Mouse (Mus musculus): ENCODE results near the gene Nab1. TPM values are rescaled to one million over a fixed set of nuclear protein-coding genes. Genes with fewer than 3 reads are reported as not detected.

Gene Nab1
- polyA plus RNA-seq, 1 experiment: 6.5 TPM

- Histone ChIP-seq H3K36me3 (ENCODE audit: control insufficient read depth, insufficient read depth, low read length) (no peaks in the 10 kb centered on the region), H3K27ac (ENCODE audit: insufficient read depth, low read depth, low read length) (no peak overlapping the region), H3K4me1 (ENCODE audit: control insufficient read depth, insufficient read depth, insufficient read length, low read length) (no peaks in the 10 kb centered on the region), H3K27me3 (ENCODE audit: control insufficient read depth, insufficient read depth, low read length) (no peaks in the 10 kb centered on the region), H3K4me3 (ENCODE audit: low read depth, low read length) (no peak overlapping the region)
- WGBS: 61% methylated on average over 5 of the region's 5 CpGs
- TF ChIP-seq CTCF (IDR thresholded peaks at IDR 0.05; ENCODE audit: extremely low read depth, insufficient read length, insufficient replicate concordance, low read depth, low read length): no peak
- TF ChIP-seq POLR2A (IDR thresholded peaks at IDR 0.05; ENCODE audit: low read depth, low read length): no peak
These were observed 24.2 kb upstream of the Nab1 start for GRCm38 (mm10) chr1:52524663-52525062.

- no peak overlapping the region for H3K4me3 ChIP-seq (ENCODE audit: low read depth, low read length)
- H3K27ac ChIP-seq (ENCODE audit: insufficient read depth, low read depth, low read length): no peak overlapping the region
- no peak for TF ChIP-seq CTCF (IDR thresholded peaks at IDR 0.05; ENCODE audit: extremely low read depth, insufficient read length, insufficient replicate concordance, low read depth, low read length)
- no peak for TF ChIP-seq POLR2A (IDR thresholded peaks at IDR 0.05; ENCODE audit: low read depth, low read length)
- 38% methylated on average over 7 of the region's 7 CpGs for WGBS
- no peaks in the 10 kb centered on the region for H3K27me3 ChIP-seq (ENCODE audit: control insufficient read depth, insufficient read depth, low read length)
- no peaks in the 10 kb centered on the region for H3K36me3 ChIP-seq (ENCODE audit: control insufficient read depth, insufficient read depth, low read length)
- no peaks in the 10 kb centered on the region for H3K4me1 ChIP-seq (ENCODE audit: control insufficient read depth, insufficient read depth, insufficient read length, low read length)
These were observed 23.7 kb upstream of the Nab1 start for GRCm38 (mm10) chr1:52524150-52524549.

GRCm38 (mm10) chr1:52521436-52521993 is 21.0 kb upstream of the Nab1 start:
- no peak for TF ChIP-seq CTCF (IDR thresholded peaks at IDR 0.05; ENCODE audit: extremely low read depth, insufficient read length, insufficient replicate concordance, low read depth, low read length)
- no peak for TF ChIP-seq POLR2A (IDR thresholded peaks at IDR 0.05; ENCODE audit: low read depth, low read length)
- no peak overlapping the region for H3K27ac ChIP-seq (ENCODE audit: insufficient read depth, low read depth, low read length)
- H3K4me3 ChIP-seq (ENCODE audit: low read depth, low read length): no peak overlapping the region
- 58% methylated on average over 8 of the region's 8 CpGs for WGBS
- no peaks in the 10 kb centered on the region for H3K4me1 ChIP-seq (ENCODE audit: control insufficient read depth, insufficient read depth, insufficient read length, low read length)
- H3K36me3 ChIP-seq (ENCODE audit: control insufficient read depth, insufficient read depth, low read length): no peaks in the 10 kb centered on the region
- no peaks in the 10 kb centered on the region for H3K27me3 ChIP-seq (ENCODE audit: control insufficient read depth, insufficient read depth, low read length)

- no peak overlapping the region for H3K4me3 ChIP-seq (ENCODE audit: low read depth, low read length)
- TF ChIP-seq POLR2A (IDR thresholded peaks at IDR 0.05; ENCODE audit: low read depth, low read length) (no peak), CTCF (IDR thresholded peaks at IDR 0.05; ENCODE audit: extremely low read depth, insufficient read length, insufficient replicate concordance, low read depth, low read length) (no peak)
- no peaks in the 10 kb centered on the region for H3K36me3 ChIP-seq (ENCODE audit: control insufficient read depth, insufficient read depth, low read length)
- H3K27me3 ChIP-seq (ENCODE audit: control insufficient read depth, insufficient read depth, low read length): no peaks in the 10 kb centered on the region
- no peak overlapping the region for H3K27ac ChIP-seq (ENCODE audit: insufficient read depth, low read depth, low read length)
- H3K4me1 ChIP-seq (ENCODE audit: control insufficient read depth, insufficient read depth, insufficient read length, low read length): 0 out of 2 replicates have a peak, but pooled peaks cover 2% of the 10 kb centered on the region
- WGBS: 86% methylated on average over 7 of the region's 7 CpGs
These were observed 19.7 kb upstream of the Nab1 start for GRCm38 (mm10) chr1:52520131-52520530.

GRCm38 (mm10) chr1:52515249-52515648 is 14.8 kb upstream of the Nab1 start:
- Histone ChIP-seq H3K4me1 (ENCODE audit: control insufficient read depth, insufficient read depth, insufficient read length, low read length) (peaks cover 4% of the 10 kb centered on the region; the same call in 1 of the 2 replicates), H3K4me3 (ENCODE audit: low read depth, low read length) (no peak overlapping the region), H3K27ac (ENCODE audit: insufficient read depth, low read depth, low read length) (no peak overlapping the region), H3K27me3 (ENCODE audit: control insufficient read depth, insufficient read depth, low read length) (no peaks in the 10 kb centered on the region), H3K36me3 (ENCODE audit: control insufficient read depth, insufficient read depth, low read length) (no peaks in the 10 kb centered on the region)
- TF ChIP-seq CTCF (IDR thresholded peaks at IDR 0.05; ENCODE audit: extremely low read depth, insufficient read length, insufficient replicate concordance, low read depth, low read length) (no peak), POLR2A (IDR thresholded peaks at IDR 0.05; ENCODE audit: low read depth, low read length) (no peak)
- WGBS: 42% methylated on average over 3 of the region's 3 CpGs

- Histone ChIP-seq H3K4me1 (ENCODE audit: control insufficient read depth, insufficient read depth, insufficient read length, low read length) (peaks cover 4% of the 10 kb centered on the region; the same call in 1 of the 2 replicates), H3K4me3 (ENCODE audit: low read depth, low read length) (no peak overlapping the region), H3K27ac (ENCODE audit: insufficient read depth, low read depth, low read length) (no peak overlapping the region), H3K36me3 (ENCODE audit: control insufficient read depth, insufficient read depth, low read length) (no peaks in the 10 kb centered on the region), H3K27me3 (ENCODE audit: control insufficient read depth, insufficient read depth, low read length) (no peaks in the 10 kb centered on the region)
- WGBS: 96% methylated on average over 1 of the region's 1 CpGs
- TF ChIP-seq CTCF (IDR thresholded peaks at IDR 0.05; ENCODE audit: extremely low read depth, insufficient read length, insufficient replicate concordance, low read depth, low read length) (no peak), POLR2A (IDR thresholded peaks at IDR 0.05; ENCODE audit: low read depth, low read length) (no peak)
These were observed 11.4 kb upstream of the Nab1 start for GRCm38 (mm10) chr1:52511788-52512425.

GRCm38 (mm10) chr1:52506211-52506610 is 5.7 kb upstream of the Nab1 start:
- no peak overlapping the region for H3K4me3 ChIP-seq (ENCODE audit: low read depth, low read length)
- no peak for TF ChIP-seq CTCF (IDR thresholded peaks at IDR 0.05; ENCODE audit: extremely low read depth, insufficient read length, insufficient replicate concordance, low read depth, low read length)
- TF ChIP-seq POLR2A (IDR thresholded peaks at IDR 0.05; ENCODE audit: low read depth, low read length): no peak
- WGBS: 83% methylated on average over 1 of the region's 1 CpGs

More at GRCm38 (mm10) chr1:52506211-52506610, 5.7 kb upstream of the Nab1 start:
- no peaks in the 10 kb centered on the region for H3K27me3 ChIP-seq (ENCODE audit: control insufficient read depth, insufficient read depth, low read length)
- no peaks in the 10 kb centered on the region for H3K4me1 ChIP-seq (ENCODE audit: control insufficient read depth, insufficient read depth, insufficient read length, low read length)
- no peak overlapping the region for H3K27ac ChIP-seq (ENCODE audit: insufficient read depth, low read depth, low read length)
- H3K36me3 ChIP-seq (ENCODE audit: control insufficient read depth, insufficient read depth, low read length): no peaks in the 10 kb centered on the region
